Mouse (Mus musculus): ENCODE results near the gene Noxa1. TPM values are rescaled to one million over a fixed set of nuclear protein-coding genes. Genes with fewer than 3 reads are reported as not detected.

The Noxa1 gene
- polyA plus RNA-seq, 1 experiment, result 0.34 TPM

Other genes with a start within 250 kb of the Noxa1 start
- gene Ehmt1, start 175.5 kb downstream of the Noxa1 start, polyA plus RNA-seq (2012; rRNA removed), result 55.9 and 59.1 TPM in 2 replicates
- gene Arrdc1, start 159.9 kb downstream of the Noxa1 start, polyA plus RNA-seq (2012; rRNA removed), result 120 and 157 TPM in 2 replicates
- gene Zmynd19, start 145.4 kb downstream of the Noxa1 start, polyA plus RNA-seq (2012; rRNA removed), result 10.9 and 11.4 TPM in 2 replicates
- gene Dph7, start 132.7 kb downstream of the Noxa1 start, polyA plus RNA-seq (2012; rRNA removed), result 20.4 and 23.1 TPM in 2 replicates
- 67.2 and 81.6 TPM in 2 replicates for gene Mrpl41, start 120.1 kb downstream of the Noxa1 start, polyA plus RNA-seq (2012; rRNA removed)
- 17.3 and 20.7 TPM in 2 replicates for gene Pnpla7, start 119.1 kb downstream of the Noxa1 start, polyA plus RNA-seq (2012; rRNA removed)
- gene Nsmf, start 40.8 kb downstream of the Noxa1 start, polyA plus RNA-seq (2012; rRNA removed), result 272 and 279 TPM in 2 replicates
- gene Entpd8, start 14.8 kb downstream of the Noxa1 start, polyA plus RNA-seq (2012; rRNA removed), result 1.8 and 2.3 TPM in 2 replicates
- gene Nrarp, start 85.6 kb upstream of the Noxa1 start, polyA plus RNA-seq (2012; rRNA removed), result 16.6 and 20.4 TPM in 2 replicates
- gene Tor4a, start 101.7 kb upstream of the Noxa1 start, polyA plus RNA-seq (2012; rRNA removed), result 41.2 and 42.5 TPM in 2 replicates
- gene Nelfb, start 116.3 kb upstream of the Noxa1 start, polyA plus RNA-seq (2012; rRNA removed), result 57.5 and 77.6 TPM in 2 replicates
- gene Stpg3, start 119.5 kb upstream of the Noxa1 start, polyA plus RNA-seq (2012; rRNA removed), result 0.74 and 0.93 TPM in 2 replicates
- 1.8 and 3.4 TPM in 2 replicates for gene Fam166a, start 123.6 kb upstream of the Noxa1 start, polyA plus RNA-seq (2012; rRNA removed)
- 468 and 584 TPM in 2 replicates for gene Tubb4b, start 129.6 kb upstream of the Noxa1 start, polyA plus RNA-seq (2012; rRNA removed)
- gene Slc34a3, start 139.2 kb upstream of the Noxa1 start, polyA plus RNA-seq (2012; rRNA removed), result not detected in 2 replicates
- 0.04 and 0.09 TPM in 2 replicates for gene Rnf224, start 141.6 kb upstream of the Noxa1 start, polyA plus RNA-seq (2012; rRNA removed)
- gene Rnf208, start 147.1 kb upstream of the Noxa1 start, polyA plus RNA-seq (2012; rRNA removed), result 9.0 and 13.9 TPM in 2 replicates
- 0.19 and 0.59 TPM in 2 replicates for gene Cysrt1, start 147.3 kb upstream of the Noxa1 start, polyA plus RNA-seq (2012; rRNA removed)
- 23.2 and 23.7 TPM in 2 replicates for gene AL732309.1, start 151.7 kb upstream of the Noxa1 start, polyA plus RNA-seq (2012; rRNA removed)
- gene Tmem203, start 160.3 kb upstream of the Noxa1 start, polyA plus RNA-seq (2012; rRNA removed), result 63.3 and 66.2 TPM in 2 replicates
- gene Tprn, start 167.5 kb upstream of the Noxa1 start, polyA plus RNA-seq (2012; rRNA removed), result 11.4 and 20.5 TPM in 2 replicates
- 44.6 and 56.3 TPM in 2 replicates for gene Ssna1, start 177.3 kb upstream of the Noxa1 start, polyA plus RNA-seq (2012; rRNA removed)
- 119 and 122 TPM in 2 replicates for gene Anapc2, start 177.3 kb upstream of the Noxa1 start, polyA plus RNA-seq (2012; rRNA removed)
- 1.4 and 2.0 TPM in 2 replicates for gene Tmem210, start 193.0 kb upstream of the Noxa1 start, polyA plus RNA-seq (2012; rRNA removed)
- 5.1 and 7.0 TPM in 2 replicates for gene Lrrc26, start 194.8 kb upstream of the Noxa1 start, polyA plus RNA-seq (2012; rRNA removed)
- gene Grin1, start 224.0 kb upstream of the Noxa1 start, polyA plus RNA-seq (2012; rRNA removed), result 0.12 and 0.15 TPM in 2 replicates
- 11.2 and 25.1 TPM in 2 replicates for gene Man1b1, start 237.2 kb upstream of the Noxa1 start, polyA plus RNA-seq (2012; rRNA removed)

Data from gonadal fat pad, adult 2 months (tissue).